Mouse (Mus musculus): ENCODE results near the gene Sept3. TPM values are rescaled to one million over a fixed set of nuclear protein-coding genes. Genes with fewer than 3 reads are reported as not detected.

Gene Sept3
- polyA plus RNA-seq, 1 experiment from 2014 or later, result 395 TPM

DNA sequence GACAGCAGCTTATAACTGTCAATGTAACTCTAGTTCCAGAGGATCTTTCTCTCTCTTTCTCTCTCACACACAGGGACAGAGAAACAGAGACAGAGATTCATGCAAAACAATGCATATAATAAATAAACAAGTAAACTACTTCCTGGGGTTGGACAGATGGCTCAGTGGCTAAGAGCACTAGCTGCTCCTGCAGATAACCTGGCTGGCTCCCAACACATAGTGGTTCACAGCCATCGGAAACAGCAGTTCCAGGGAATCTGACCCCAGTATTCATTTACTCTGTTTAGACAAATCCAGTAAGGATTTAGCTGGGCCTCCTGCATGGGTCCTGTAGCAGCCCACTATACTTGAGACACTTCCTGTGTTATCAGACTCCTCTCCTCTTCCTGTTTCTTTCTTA lies 44.9 kb downstream of the Sept3 start:
- H3K4me1 ChIP-seq (ENCODE audit: control insufficient read depth, insufficient read depth, low read length), result no peaks in the 10 kb centered on the region
- H3K9ac ChIP-seq (replicated peaks; ENCODE audit: low read depth, low read length), result no peak overlapping the region
- ATAC-seq (ENCODE audit: low read depth), result no peak
- no peak overlapping the region for H3K4me3 ChIP-seq (ENCODE audit: low read depth, low read length)
- WGBS, result 69% methylated on average over 1 of the region's 1 CpGs
- H3K27me3 ChIP-seq (ENCODE audit: control insufficient read depth, insufficient read depth, low read length), result no peaks in the 10 kb centered on the region
- no peaks in the 10 kb centered on the region for H3K36me3 ChIP-seq (ENCODE audit: control insufficient read depth, insufficient read depth, low read length)
- no peak overlapping the region for H3K27ac ChIP-seq (ENCODE audit: low read depth, low read length)
- no peak overlapping the region for H3K4me2 ChIP-seq (ENCODE audit: low read depth, low read length)
- no peaks in the 10 kb centered on the region for H3K9me3 ChIP-seq (ENCODE audit: control insufficient read depth, low read length)

DNA sequence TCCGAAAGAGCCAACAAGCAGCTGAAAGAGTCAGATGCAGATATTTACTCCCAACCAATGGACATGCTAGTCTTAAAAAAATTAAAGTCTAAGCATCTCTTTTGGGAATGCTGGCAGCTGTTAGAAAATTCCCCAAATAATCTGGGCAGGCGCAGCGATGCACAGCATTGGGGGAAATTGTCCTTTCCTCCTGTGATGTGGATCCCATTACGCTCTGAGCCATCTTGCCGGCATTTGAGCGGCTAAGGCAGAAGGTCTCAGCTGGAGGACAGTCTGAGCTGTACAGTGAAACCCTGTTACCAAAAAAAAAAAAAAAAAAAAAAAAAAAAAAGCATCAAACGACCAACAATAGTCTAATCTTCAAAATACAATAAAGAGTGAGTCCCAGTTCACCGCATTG lies 47.5 kb downstream of the Sept3 start:
- Histone ChIP-seq H3K27me3 (ENCODE audit: control insufficient read depth, insufficient read depth, low read length) (no peaks in the 10 kb centered on the region), H3K27ac (ENCODE audit: low read depth, low read length) (no peak overlapping the region), H3K36me3 (ENCODE audit: control insufficient read depth, insufficient read depth, low read length) (no peaks in the 10 kb centered on the region), H3K9me3 (ENCODE audit: control insufficient read depth, low read length) (no peaks in the 10 kb centered on the region), H3K4me2 (ENCODE audit: low read depth, low read length) (no peak overlapping the region), H3K4me1 (ENCODE audit: control insufficient read depth, insufficient read depth, low read length) (no peaks in the 10 kb centered on the region), H3K9ac (replicated peaks; ENCODE audit: low read depth, low read length) (no peak overlapping the region), H3K4me3 (ENCODE audit: low read depth, low read length) (no peak overlapping the region)
- no peak for ATAC-seq (ENCODE audit: low read depth)
- 80% methylated on average over 8 of the region's 8 CpGs for WGBS

DNA sequence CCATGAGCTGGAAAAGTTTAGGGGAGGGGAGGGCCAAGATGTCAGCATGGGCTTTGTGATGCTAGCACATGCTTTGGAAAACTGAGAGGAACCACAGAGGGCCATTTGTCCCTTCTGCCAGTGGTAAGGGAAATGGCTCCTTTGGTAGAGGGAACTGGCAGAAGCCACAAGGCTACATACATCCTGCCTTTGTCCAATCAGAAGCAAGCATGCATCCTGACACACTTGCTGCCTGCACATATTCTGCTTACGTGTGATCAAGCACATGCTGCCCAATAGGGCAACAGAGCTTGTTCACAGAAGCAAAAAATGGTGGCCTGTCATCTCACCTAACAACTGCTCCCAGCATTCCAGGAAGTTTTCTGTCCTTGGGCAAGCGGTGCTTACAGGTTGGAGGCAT lies 50.7 kb downstream of the Sept3 start:
- Histone ChIP-seq H3K9me3 (ENCODE audit: control insufficient read depth, low read length) (no peaks in the 10 kb centered on the region), H3K27me3 (ENCODE audit: control insufficient read depth, insufficient read depth, low read length) (no peaks in the 10 kb centered on the region), H3K4me2 (ENCODE audit: low read depth, low read length) (no peak overlapping the region), H3K27ac (ENCODE audit: low read depth, low read length) (no peak overlapping the region), H3K36me3 (ENCODE audit: control insufficient read depth, insufficient read depth, low read length) (no peaks in the 10 kb centered on the region), H3K9ac (replicated peaks; ENCODE audit: low read depth, low read length) (no peak overlapping the region), H3K4me1 (ENCODE audit: control insufficient read depth, insufficient read depth, low read length) (no peaks in the 10 kb centered on the region), H3K4me3 (ENCODE audit: low read depth, low read length) (no peak overlapping the region)
- WGBS, result 72% methylated on average over 2 of the region's 2 CpGs
- ATAC-seq (ENCODE audit: low read depth), result no peak

DNA sequence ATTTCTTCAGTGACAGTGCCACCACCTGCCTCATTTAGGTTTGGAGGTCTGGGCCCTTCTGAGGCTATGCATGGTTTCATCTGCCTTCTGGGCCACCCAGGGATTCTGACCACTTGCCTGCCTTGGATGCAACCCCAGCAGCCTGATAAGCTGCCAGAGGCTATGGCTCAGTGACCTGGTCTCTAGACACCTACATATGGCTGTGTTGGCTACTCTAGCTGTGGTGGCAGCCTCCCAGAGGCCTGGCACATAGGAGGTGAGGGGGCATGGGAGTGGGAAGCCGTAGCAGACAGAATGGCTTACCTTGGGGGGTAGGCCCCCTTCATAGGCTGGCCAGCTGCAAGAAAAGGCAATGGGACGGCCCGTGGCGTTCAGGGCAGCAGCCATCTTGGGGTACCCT lies 60.5 kb downstream of the Sept3 start:
- no peak overlapping the region for H3K4me3 ChIP-seq (ENCODE audit: low read depth, low read length)
- H3K9ac ChIP-seq (replicated peaks; ENCODE audit: low read depth, low read length), result no peak overlapping the region
- peaks cover 11% of the 10 kb centered on the region; the same call in 1 of the 2 replicates for H3K4me1 ChIP-seq (ENCODE audit: control insufficient read depth, insufficient read depth, low read length)
- H3K36me3 ChIP-seq (ENCODE audit: control insufficient read depth, insufficient read depth, low read length), result 0 out of 2 replicates have a peak, but pooled peaks cover 15% of the 10 kb centered on the region
- no peak overlapping the region for H3K27ac ChIP-seq (ENCODE audit: low read depth, low read length)
- ATAC-seq (ENCODE audit: low read depth), result no peak
- no peaks in the 10 kb centered on the region for H3K9me3 ChIP-seq (ENCODE audit: control insufficient read depth, low read length)
- peaks cover 1% of the 10 kb centered on the region for H3K27me3 ChIP-seq (ENCODE audit: control insufficient read depth, insufficient read depth, low read length)
- H3K4me2 ChIP-seq (ENCODE audit: low read depth, low read length), result no peak overlapping the region
- WGBS, result 97% methylated on average over 4 of the region's 4 CpGs

DNA sequence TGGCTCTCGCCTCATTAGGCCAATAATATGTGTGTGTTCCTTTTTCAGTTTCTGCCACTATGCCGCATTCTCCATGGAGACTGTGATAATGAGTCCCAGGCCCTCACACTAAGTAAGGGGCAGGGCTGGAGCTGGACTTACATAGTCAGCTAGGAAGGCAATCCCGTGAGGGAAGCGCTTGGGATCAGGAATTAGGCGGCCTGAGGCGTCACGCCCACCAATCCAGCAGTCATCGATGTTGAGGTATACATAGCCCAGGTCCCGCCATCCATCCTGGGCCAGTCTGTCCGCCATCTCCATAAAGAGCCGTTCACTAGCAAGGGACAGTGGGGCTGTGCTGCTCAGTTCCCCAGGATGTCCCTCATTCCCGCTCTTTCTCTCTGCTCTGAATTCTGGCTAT lies 61.9 kb downstream of the Sept3 start:
- no peak overlapping the region for H3K27ac ChIP-seq (ENCODE audit: low read depth, low read length)
- no peak overlapping the region for H3K4me2 ChIP-seq (ENCODE audit: low read depth, low read length)
- no peak for ATAC-seq (ENCODE audit: low read depth)
- no peaks in the 10 kb centered on the region for H3K9me3 ChIP-seq (ENCODE audit: control insufficient read depth, low read length)
- no peak overlapping the region for H3K9ac ChIP-seq (replicated peaks; ENCODE audit: low read depth, low read length)
- no peak overlapping the region for H3K4me3 ChIP-seq (ENCODE audit: low read depth, low read length)
- 63% methylated on average over 12 of the region's 12 CpGs for WGBS
- H3K4me1 ChIP-seq (ENCODE audit: control insufficient read depth, insufficient read depth, low read length), result peaks cover 18% of the 10 kb centered on the region; the same call in 1 of the 2 replicates
- peaks cover 8% of the 10 kb centered on the region for H3K27me3 ChIP-seq (ENCODE audit: control insufficient read depth, insufficient read depth, low read length)
- 0 out of 2 replicates have a peak, but pooled peaks cover 15% of the 10 kb centered on the region for H3K36me3 ChIP-seq (ENCODE audit: control insufficient read depth, insufficient read depth, low read length)

DNA sequence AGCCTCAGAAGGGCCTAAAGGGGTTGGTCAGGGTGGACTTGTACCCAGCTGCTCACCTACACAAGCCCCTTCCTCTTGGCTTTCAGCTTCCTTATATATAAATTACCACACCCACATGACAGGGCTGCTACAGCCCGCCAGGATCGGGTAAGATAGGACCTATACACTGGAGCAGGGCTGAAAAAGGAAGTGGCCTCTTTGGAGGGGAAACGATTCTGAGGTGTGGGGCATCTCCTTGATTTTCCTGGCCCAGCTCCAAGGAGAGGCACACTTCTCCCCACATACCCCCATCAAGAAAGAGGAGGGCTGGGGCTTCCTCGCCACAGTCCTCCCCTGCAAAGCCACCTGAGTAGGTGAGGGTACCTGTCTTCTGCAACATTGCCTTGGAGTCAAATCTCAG lies 63.2 kb downstream of the Sept3 start:
- WGBS, result 48% methylated on average over 4 of the region's 4 CpGs
- no peak overlapping the region for H3K27ac ChIP-seq (ENCODE audit: low read depth, low read length)
- 0 out of 2 replicates have a peak, but pooled peaks cover 15% of the 10 kb centered on the region for H3K36me3 ChIP-seq (ENCODE audit: control insufficient read depth, insufficient read depth, low read length)
- peaks cover 18% of the 10 kb centered on the region; the same call in 1 of the 2 replicates for H3K4me1 ChIP-seq (ENCODE audit: control insufficient read depth, insufficient read depth, low read length)
- H3K9ac ChIP-seq (replicated peaks; ENCODE audit: low read depth, low read length), result peak overlapping the region; percentile 51; the same call in 1 of the 2 replicates
- H3K27me3 ChIP-seq (ENCODE audit: control insufficient read depth, insufficient read depth, low read length), result peaks cover 8% of the 10 kb centered on the region
- ATAC-seq (ENCODE audit: low read depth), result no peak
- peak overlapping the region; percentile 57 for H3K4me2 ChIP-seq (ENCODE audit: low read depth, low read length)
- no peaks in the 10 kb centered on the region for H3K9me3 ChIP-seq (ENCODE audit: control insufficient read depth, low read length)
- H3K4me3 ChIP-seq (ENCODE audit: low read depth, low read length), result peak overlapping the region; percentile 45

DNA sequence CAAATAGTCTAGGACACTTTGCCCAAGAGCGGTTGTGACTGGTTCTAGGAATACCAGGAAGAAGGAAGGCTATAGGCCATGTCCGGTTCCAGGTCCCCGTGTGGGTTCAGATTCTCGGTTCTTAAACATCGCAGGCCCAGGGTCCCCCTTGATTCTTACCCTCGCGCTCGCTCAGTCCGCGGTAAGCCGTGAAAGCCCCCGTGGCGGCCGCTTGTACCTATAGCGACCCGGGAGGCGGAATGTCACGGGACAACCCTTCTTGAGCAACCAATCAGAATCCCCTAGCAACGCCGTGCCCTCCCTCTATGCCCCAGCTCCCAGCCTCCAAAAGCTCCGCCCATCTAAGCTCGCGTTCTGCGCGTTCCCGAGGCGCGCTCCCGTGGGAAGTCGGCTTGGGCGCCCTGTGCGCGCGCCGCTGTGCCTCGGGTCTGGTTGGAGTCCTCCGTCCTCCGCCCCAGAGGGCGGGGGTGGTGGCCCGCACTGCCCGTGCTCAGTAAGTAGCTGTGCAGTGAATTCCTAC lies 64.0 kb downstream of the Sept3 start, which contains the start of the genes Naga, Pheta2 and Smdt1:
Gene Naga (minus strand): TSS at position 333 of the 520 bp plus-strand sequence.
Gene Pheta2 (plus strand): TSS at position 350 of the 520 bp plus-strand sequence.
Gene Smdt1 (plus strand): TSS at position 367 of the 520 bp plus-strand sequence.
- Histone ChIP-seq H3K4me3 (ENCODE audit: low read depth, low read length) (peak within 1 kb of the TSS; percentile 45), H3K27ac (ENCODE audit: low read depth, low read length) (no peak within 1 kb of the TSS), H3K9me3 (ENCODE audit: control insufficient read depth, low read length) (no peaks in the 10 kb centered on the region), H3K36me3 (ENCODE audit: control insufficient read depth, insufficient read depth, low read length) (0 out of 2 replicates have a peak, but pooled peaks cover 15% of the 10 kb centered on the region), H3K9ac (replicated peaks; ENCODE audit: low read depth, low read length) (peak within 1 kb of the TSS; percentile 51), H3K4me1 (ENCODE audit: control insufficient read depth, insufficient read depth, low read length) (peaks cover 18% of the 10 kb centered on the region; the same call in 1 of the 2 replicates), H3K4me2 (ENCODE audit: low read depth, low read length) (peak within 1 kb of the TSS; percentile 57), H3K27me3 (ENCODE audit: control insufficient read depth, insufficient read depth, low read length) (peaks cover 8% of the 10 kb centered on the region)
- peak; percentile 91 for ATAC-seq (ENCODE audit: low read depth)
- 0% methylated on average over 39 of the region's 41 CpGs for WGBS

DNA sequence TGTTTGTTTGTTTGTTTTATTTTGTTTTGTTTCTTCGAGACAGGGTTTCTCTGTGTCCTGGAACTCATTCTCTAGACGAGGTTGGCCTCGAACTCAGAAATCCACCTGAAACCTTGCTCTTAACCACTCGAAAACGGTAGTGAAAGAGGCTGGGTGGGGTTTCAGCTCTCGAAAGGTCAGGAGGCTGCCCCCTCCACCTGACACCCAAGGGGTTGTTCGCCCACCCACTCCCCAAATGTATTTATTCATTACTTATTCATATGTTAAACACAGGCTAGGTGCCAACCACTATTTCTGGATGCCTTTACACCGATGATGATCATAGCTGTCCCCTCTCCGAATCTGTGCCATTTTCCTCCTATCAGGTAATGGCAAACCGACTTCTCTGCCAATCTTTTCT lies 64.5 kb downstream of the Sept3 start:
- Histone ChIP-seq H3K9me3 (ENCODE audit: control insufficient read depth, low read length) (no peaks in the 10 kb centered on the region), H3K4me3 (ENCODE audit: low read depth, low read length) (peak overlapping the region; percentile 45), H3K36me3 (ENCODE audit: control insufficient read depth, insufficient read depth, low read length) (0 out of 2 replicates have a peak, but pooled peaks cover 14% of the 10 kb centered on the region), H3K4me1 (ENCODE audit: control insufficient read depth, insufficient read depth, low read length) (peaks cover 18% of the 10 kb centered on the region; the same call in 1 of the 2 replicates), H3K9ac (replicated peaks; ENCODE audit: low read depth, low read length) (peak overlapping the region; percentile 12; the same call in 1 of the 2 replicates), H3K4me2 (ENCODE audit: low read depth, low read length) (peak overlapping the region; percentile 57), H3K27me3 (ENCODE audit: control insufficient read depth, insufficient read depth, low read length) (peaks cover 8% of the 10 kb centered on the region), H3K27ac (ENCODE audit: low read depth, low read length) (no peak overlapping the region)
- WGBS, result 59% methylated on average over 10 of the region's 10 CpGs
- ATAC-seq (ENCODE audit: low read depth), result no peak

DNA sequence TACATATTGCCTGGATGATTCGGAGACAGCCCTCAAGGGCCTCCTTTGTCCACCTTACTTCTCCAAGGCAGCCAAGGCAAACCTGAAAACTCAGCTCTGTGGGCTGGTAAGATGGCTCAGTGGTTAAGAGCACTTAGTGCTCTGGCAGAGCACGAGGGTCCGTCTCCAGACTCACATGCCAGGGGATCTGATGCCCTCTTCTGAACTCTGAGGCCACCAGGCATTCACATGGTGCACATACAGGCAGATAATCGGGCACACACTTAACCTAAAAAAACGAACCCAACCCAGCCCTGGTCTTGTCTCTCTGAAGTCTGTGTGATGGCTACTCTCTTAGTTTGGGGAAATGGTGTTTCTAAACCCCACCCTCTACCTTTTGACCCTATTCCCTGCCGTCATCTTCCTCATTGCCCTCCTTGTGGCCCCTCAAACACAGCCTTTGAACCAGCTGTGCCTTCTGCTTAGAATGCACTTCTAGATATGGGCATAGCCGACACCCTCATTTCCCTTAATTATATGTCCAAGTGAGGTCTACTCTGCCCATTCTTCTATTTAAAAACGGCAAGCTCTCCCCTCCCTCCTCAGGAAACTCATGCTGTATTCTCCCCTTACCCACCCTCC lies 65.1 kb downstream of the Sept3 start:
- Histone ChIP-seq H3K27me3 (ENCODE audit: control insufficient read depth, insufficient read depth, low read length) (peaks cover 8% of the 10 kb centered on the region), H3K4me3 (ENCODE audit: low read depth, low read length) (no peak overlapping the region), H3K4me2 (ENCODE audit: low read depth, low read length) (no peak overlapping the region), H3K36me3 (ENCODE audit: control insufficient read depth, insufficient read depth, low read length) (0 out of 2 replicates have a peak, but pooled peaks cover 8% of the 10 kb centered on the region), H3K4me1 (ENCODE audit: control insufficient read depth, insufficient read depth, low read length) (peaks cover 18% of the 10 kb centered on the region; the same call in 1 of the 2 replicates), H3K9me3 (ENCODE audit: control insufficient read depth, low read length) (no peaks in the 10 kb centered on the region), H3K27ac (ENCODE audit: low read depth, low read length) (no peak overlapping the region), H3K9ac (replicated peaks; ENCODE audit: low read depth, low read length) (no peak overlapping the region)
- 77% methylated on average over 8 of the region's 8 CpGs for WGBS
- no peak for ATAC-seq (ENCODE audit: low read depth)

Measured in neural tube, embryonic 14.5 days (tissue).